Mouse (Mus musculus) adrenal gland, postnatal 14 days (tissue): ENCODE results near the gene Zfp626. TPM values are rescaled to one million over a fixed set of nuclear protein-coding genes. Genes with fewer than 3 reads are reported as not detected.
"Not testable (repeated sequence)": the region's sequence is repeated elsewhere in the genome, so short reads cannot be mapped to it uniquely, and the experiment has no call there.

Experiments
- DNase-seq: peaks from one replicate; pipeline ENCODE4 v3.0.0; 2021; ENCODE audit warnings: mixed read lengths
- total RNA-seq: library from RNA; stranded (reverse); gene quantifications from 2 replicates; pipeline ENCODE4 v1.2.3, GENCODE M21; 2021

The Zfp626 gene
- total RNA-seq, 1 experiment from 2014 or later = 7.0 TPM

DNA sequence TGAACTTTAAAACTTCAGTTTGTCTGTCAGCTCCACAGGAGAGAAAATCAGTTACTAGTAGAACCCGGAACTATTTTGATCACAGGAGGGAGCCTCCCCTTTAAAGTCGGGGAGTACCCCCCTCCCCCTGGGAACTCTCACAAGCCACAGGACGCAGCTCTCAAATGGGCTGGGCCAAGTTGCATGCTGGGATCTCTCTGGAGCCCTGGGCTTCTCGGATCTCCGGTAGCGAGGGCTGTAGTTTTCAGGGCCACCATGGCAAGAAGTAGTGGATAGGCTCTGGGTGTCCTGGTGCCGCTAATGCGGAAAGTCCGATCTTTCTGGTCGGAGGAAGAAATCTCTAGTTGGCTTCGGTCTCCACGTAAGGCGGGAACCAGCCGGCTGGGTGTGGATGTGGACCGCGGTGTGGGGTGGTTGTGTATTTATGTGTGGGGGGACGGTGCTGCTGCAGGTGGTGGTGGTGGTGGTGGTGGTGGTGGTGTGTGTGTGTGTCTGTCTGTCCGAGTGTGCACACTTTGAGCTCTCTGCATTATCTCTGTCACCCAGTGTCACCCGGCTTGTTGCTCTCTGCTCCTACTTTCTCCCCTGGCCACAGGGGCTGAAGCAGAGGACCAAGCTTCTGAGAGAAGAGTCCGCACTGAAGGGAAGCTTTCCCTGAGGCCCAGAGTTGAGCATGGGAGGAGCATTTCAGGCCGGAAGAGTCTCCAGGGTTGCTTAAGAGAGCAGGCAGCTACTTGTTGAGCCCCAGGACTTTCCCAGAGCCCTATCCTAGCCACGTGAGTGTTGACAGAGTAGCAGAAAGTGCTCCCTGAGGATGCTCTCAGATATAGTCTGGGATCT, 53.6 kb downstream of the Zfp626 start:
- DNase-seq = peak; percentile 91

DNA sequence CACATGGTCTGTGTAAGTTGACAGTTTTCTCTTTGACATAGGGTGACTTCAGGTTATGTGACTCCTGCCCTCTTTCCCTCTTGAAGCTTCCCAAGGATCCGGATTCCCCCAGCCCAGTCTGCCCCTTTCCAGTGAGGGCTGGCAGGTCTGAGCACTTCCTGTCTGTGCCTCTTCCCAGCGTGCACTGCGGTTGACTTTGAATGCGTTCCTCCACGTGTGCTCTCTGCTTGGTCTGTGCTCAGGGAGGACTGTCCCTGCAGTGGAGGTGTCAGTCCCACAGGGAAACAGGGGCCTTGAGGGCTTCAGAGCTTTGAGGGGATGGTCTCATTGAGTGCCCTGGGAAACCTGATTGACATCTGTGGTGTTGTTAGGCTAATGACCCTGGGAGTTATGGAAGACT, 55.6 kb downstream of the Zfp626 start:
- not testable (repeated sequence) for DNase-seq

Other genes starting within 250 kb of the Zfp626 start
- gene Akt2, start 215.6 kb upstream of the Zfp626 start, total RNA-seq = 197 and 255 TPM in 2 replicates
- gene Ttc9b, start 153.3 kb upstream of the Zfp626 start, total RNA-seq = 0.26 and 0.83 TPM in 2 replicates
- gene Map3k10, start 132.6 kb upstream of the Zfp626 start, total RNA-seq = 25.3 and 29.6 TPM in 2 replicates
- gene Zfp607b, start 117.9 kb upstream of the Zfp626 start, total RNA-seq = 1.6 and 2.6 TPM in 2 replicates
- gene Zfp60, start 75.8 kb upstream of the Zfp626 start, total RNA-seq = 12.5 and 16.0 TPM in 2 replicates
- gene Zfp59, start 31.4 kb downstream of the Zfp626 start, total RNA-seq = 3.0 and 3.5 TPM in 2 replicates
- 4.3 and 6.0 TPM in 2 replicates for gene Zfp607a, start 50.3 kb downstream of the Zfp626 start, total RNA-seq
- gene Zfp974, start 122.3 kb downstream of the Zfp626 start, total RNA-seq = 12.3 and 14.7 TPM in 2 replicates
- 9.9 and 12.0 TPM in 2 replicates for gene Zfp780b, start 172.0 kb downstream of the Zfp626 start, total RNA-seq
- gene Zfp850, start 206.9 kb downstream of the Zfp626 start, total RNA-seq = 2.7 and 3.4 TPM in 2 replicates
- gene Psmc4, start 242.9 kb downstream of the Zfp626 start, total RNA-seq = 158 and 171 TPM in 2 replicates